Mouse (Mus musculus): ENCODE data around the gene Gm21996.
"Not testable (repeated sequence)": the region's sequence is repeated elsewhere in the genome, so short reads cannot be mapped to it uniquely, and the experiment has no call there.

Gm21996 gene

DNA sequence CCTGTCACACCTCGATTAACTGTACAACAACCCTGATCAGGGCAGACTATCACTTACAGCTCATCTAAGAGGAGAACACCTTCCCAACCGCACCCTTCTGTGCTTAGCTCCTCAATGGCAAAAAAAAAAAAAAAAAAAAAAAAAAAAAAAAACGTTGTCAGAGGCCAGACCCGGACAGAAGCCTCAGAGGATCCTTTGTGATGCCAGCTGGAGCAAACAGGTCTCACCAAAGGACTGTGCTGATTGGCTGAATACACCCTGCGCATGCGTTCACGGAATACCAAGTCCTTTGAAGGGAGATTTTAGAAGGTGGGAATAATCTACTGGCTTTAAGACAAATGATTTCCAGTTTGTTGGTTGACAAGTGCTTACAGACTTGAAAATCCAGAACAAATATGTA, at the start of gene Gm21996:
TSS of gene Gm21996 (minus strand) at position 101 of the 400 bp plus-strand sequence.
- DNase-seq (ENCODE audit: low read depth, low spot score): not testable (repeated sequence)

Data from c-Kit-negative CD71-positive TER-119-positive erythroid progenitor cells, embryonic 14.5 days (primary cell).